Mouse (Mus musculus): ENCODE results near the gene Yars2. TPM values are rescaled to one million over a fixed set of nuclear protein-coding genes. Genes with fewer than 3 reads are reported as not detected.
"Not testable (repeated sequence)": the region's sequence is repeated elsewhere in the genome, so short reads cannot be mapped to it uniquely, and the experiment has no call there.

Gene Yars2
- polyA plus RNA-seq, 1 experiment from 2014 or later = 18.3 TPM

- Histone ChIP-seq H3K4me1 (replicated peaks; ENCODE audit: control insufficient read depth, insufficient read depth, low read length) (no peaks in the 10 kb centered on the region), H3K36me3 (ENCODE audit: control insufficient read depth, insufficient read depth) (peaks cover 42% of the 10 kb centered on the region), H3K27me3 (replicated peaks; ENCODE audit: control insufficient read depth, insufficient read depth, low read length) (no peaks in the 10 kb centered on the region), H3K27ac (ENCODE audit: low read depth, low read length) (no peak overlapping the region), H3K4me3 (ENCODE audit: low read depth, low read length) (no peak overlapping the region), H3K9ac (ENCODE audit: low read depth, low read length) (no peak overlapping the region), H3K4me2 (replicated peaks; ENCODE audit: low read depth) (no peak overlapping the region), H3K9me3 (ENCODE audit: control insufficient read depth) (no peaks in the 10 kb centered on the region)
- no peak for TF ChIP-seq CTCF (IDR thresholded peaks at IDR 0.05; ENCODE audit: low read depth)
- 89% methylated on average over 5 of the region's 5 CpGs for WGBS
- ATAC-seq = no peak
These were observed 8.6 kb downstream of the Yars2 start for GRCm38 (mm10) chr16:16311319-16311718.

GRCm38 (mm10) chr16:16325775-16326336, 23.1 kb downstream of the Yars2 start:
- no peak overlapping the region for H3K4me2 ChIP-seq (replicated peaks; ENCODE audit: low read depth)
- TF ChIP-seq CTCF (IDR thresholded peaks at IDR 0.05; ENCODE audit: low read depth) = no peak
- no peaks in the 10 kb centered on the region for H3K27me3 ChIP-seq (replicated peaks; ENCODE audit: control insufficient read depth, insufficient read depth, low read length)
- no peak overlapping the region for H3K27ac ChIP-seq (ENCODE audit: low read depth, low read length)
- 87% methylated on average over 5 of the region's 5 CpGs for WGBS
- no peak for ATAC-seq
- H3K36me3 ChIP-seq (ENCODE audit: control insufficient read depth, insufficient read depth) = peaks cover 36% of the 10 kb centered on the region
- H3K4me3 ChIP-seq (ENCODE audit: low read depth, low read length) = no peak overlapping the region
- H3K9ac ChIP-seq (ENCODE audit: low read depth, low read length) = no peak overlapping the region
- no peaks in the 10 kb centered on the region for H3K4me1 ChIP-seq (replicated peaks; ENCODE audit: control insufficient read depth, insufficient read depth, low read length)
- H3K9me3 ChIP-seq (ENCODE audit: control insufficient read depth) = no peaks in the 10 kb centered on the region

- no peak overlapping the region for H3K4me3 ChIP-seq (ENCODE audit: low read depth, low read length)
- H3K4me2 ChIP-seq (replicated peaks; ENCODE audit: low read depth) = no peak overlapping the region
- no peaks in the 10 kb centered on the region for H3K9me3 ChIP-seq (ENCODE audit: control insufficient read depth)
- no peak overlapping the region for H3K9ac ChIP-seq (ENCODE audit: low read depth, low read length)
- TF ChIP-seq CTCF (IDR thresholded peaks at IDR 0.05; ENCODE audit: low read depth) = no peak
- 87% methylated on average over 5 of the region's 5 CpGs for WGBS
- H3K36me3 ChIP-seq (ENCODE audit: control insufficient read depth, insufficient read depth) = peaks cover 12% of the 10 kb centered on the region
- no peak overlapping the region for H3K27ac ChIP-seq (ENCODE audit: low read depth, low read length)
- H3K4me1 ChIP-seq (replicated peaks; ENCODE audit: control insufficient read depth, insufficient read depth, low read length) = no peaks in the 10 kb centered on the region
- H3K27me3 ChIP-seq (replicated peaks; ENCODE audit: control insufficient read depth, insufficient read depth, low read length) = no peaks in the 10 kb centered on the region
- no peak for ATAC-seq
These were observed 43.7 kb downstream of the Yars2 start for GRCm38 (mm10) chr16:16346420-16346819.

- WGBS = 8% methylated on average over 6 of the region's 6 CpGs
These were observed 55.1 kb downstream of the Yars2 start for GRCm38 (mm10) chr16:16357908-16358307.

GRCm38 (mm10) chr16:16358481-16359100, 55.8 kb downstream of the Yars2 start, which contains the start of gene Dnm1l:
Dnm1l (minus strand) TSS chr16:16358959.
- Histone ChIP-seq H3K4me3 (ENCODE audit: low read depth, low read length) (peak within 1 kb of the TSS; percentile 85), H3K27ac (ENCODE audit: low read depth, low read length) (peak within 1 kb of the TSS; percentile 94), H3K4me2 (replicated peaks; ENCODE audit: low read depth) (peak within 1 kb of the TSS; percentile 70), H3K36me3 (ENCODE audit: control insufficient read depth, insufficient read depth) (no peaks in the 10 kb centered on the region), H3K9me3 (ENCODE audit: control insufficient read depth) (no peaks in the 10 kb centered on the region), H3K4me1 (replicated peaks; ENCODE audit: control insufficient read depth, insufficient read depth, low read length) (0 out of 2 replicates have a peak, but pooled peaks cover 2% of the 10 kb centered on the region), H3K9ac (ENCODE audit: low read depth, low read length) (peak within 1 kb of the TSS; percentile 82), H3K27me3 (replicated peaks; ENCODE audit: control insufficient read depth, insufficient read depth, low read length) (no peaks in the 10 kb centered on the region)
- peak; percentile 99 for ATAC-seq
- peak; percentile 76 for TF ChIP-seq CTCF (IDR thresholded peaks at IDR 0.05; ENCODE audit: low read depth)
- WGBS = under 1% methylated on average over 55 of the region's 55 CpGs

More at GRCm38 (mm10) chr16:16357908-16358307, 55.1 kb downstream of the Yars2 start:
- H3K4me1 ChIP-seq (replicated peaks; ENCODE audit: control insufficient read depth, insufficient read depth, low read length) = 0 out of 2 replicates have a peak, but pooled peaks cover 2% of the 10 kb centered on the region
- peak overlapping the region; percentile 82 for H3K9ac ChIP-seq (ENCODE audit: low read depth, low read length)
- peak overlapping the region; percentile 70 for H3K4me2 ChIP-seq (replicated peaks; ENCODE audit: low read depth)
- no peaks in the 10 kb centered on the region for H3K27me3 ChIP-seq (replicated peaks; ENCODE audit: control insufficient read depth, insufficient read depth, low read length)
- ATAC-seq = no peak
- H3K4me3 ChIP-seq (ENCODE audit: low read depth, low read length) = peak overlapping the region; percentile 85
- no peaks in the 10 kb centered on the region; the same call in 1 of the 2 replicates for H3K36me3 ChIP-seq (ENCODE audit: control insufficient read depth, insufficient read depth)
- peak overlapping the region; percentile 94; the same call in 1 of the 2 replicates for H3K27ac ChIP-seq (ENCODE audit: low read depth, low read length)
- peak; percentile 59 for TF ChIP-seq CTCF (IDR thresholded peaks at IDR 0.05; ENCODE audit: low read depth)
- H3K9me3 ChIP-seq (ENCODE audit: control insufficient read depth) = no peaks in the 10 kb centered on the region

GRCm38 (mm10) chr16:16359101-16359482, 56.3 kb downstream of the Yars2 start:
- ATAC-seq; H3K9me3 ChIP-seq (ENCODE audit: control insufficient read depth); H3K36me3 ChIP-seq (ENCODE audit: control insufficient read depth, insufficient read depth); H3K27me3 ChIP-seq (replicated peaks; ENCODE audit: control insufficient read depth, insufficient read depth, low read length); H3K4me1 ChIP-seq (replicated peaks; ENCODE audit: control insufficient read depth, insufficient read depth, low read length): not testable (repeated sequence)
- peak overlapping the region; percentile 85 for H3K4me3 ChIP-seq (ENCODE audit: low read depth, low read length)
- H3K9ac ChIP-seq (ENCODE audit: low read depth, low read length) = peak overlapping the region; percentile 82; the same call in 1 of the 2 replicates
- peak overlapping the region; percentile 94; the same call in 1 of the 2 replicates for H3K27ac ChIP-seq (ENCODE audit: low read depth, low read length)
- 51% methylated on average over 9 of the region's 9 CpGs for WGBS
- H3K4me2 ChIP-seq (replicated peaks; ENCODE audit: low read depth) = peak overlapping the region; percentile 70

Other genes starting within 250 kb of the Yars2 start
- 14.9 and 15.5 TPM in 2 replicates for gene Pkp2, start 89.6 kb upstream of the Yars2 start, polyA plus RNA-seq (2015; fragmentation: Nextera tagmentation; extraction: Ambion mirVana)
- gene Dnm1l, start 56.0 kb downstream of the Yars2 start, polyA plus RNA-seq (2015; fragmentation: Nextera tagmentation; extraction: Ambion mirVana) = 43.5 and 45.6 TPM in 2 replicates

Data from intestine, postnatal 0 days (tissue).